Mouse (Mus musculus) brain, adult 2 months (tissue): ENCODE data around the gene Bcl2l12.

Source experiments
- DNase-seq: peaks from one replicate; pipeline ENCODE4 v3.0.0; 2011; ENCODE audit warnings: low read depth, low spot score

Gene Bcl2l12

GRCm38 (mm10) chr7:45017242-45018061 is 18.9 kb upstream of the Bcl2l12 start, which contains the start of gene Rras:
Rras (plus strand) TSS chr7:45017961.
- DNase-seq = peak; percentile 98

DNA sequence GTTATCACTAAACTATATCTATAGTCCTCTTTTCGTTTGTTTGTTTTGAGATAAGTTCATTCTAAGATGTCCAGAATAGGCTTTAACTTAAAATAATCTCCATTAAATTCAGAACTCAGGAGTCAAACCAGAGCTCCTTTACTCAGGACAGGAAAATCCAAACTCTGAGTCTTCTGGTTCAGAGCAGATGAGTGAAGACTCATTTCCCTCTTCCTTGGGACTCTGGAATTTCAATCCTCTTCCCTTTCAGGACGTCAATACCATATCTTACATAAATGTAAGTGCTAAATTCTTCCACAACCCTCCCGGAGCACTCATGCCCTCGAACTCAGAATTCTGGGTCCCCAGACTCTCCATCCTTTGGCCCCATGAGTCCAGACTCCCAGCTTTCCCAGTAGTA is 18.2 kb upstream of the Bcl2l12 start:
- DNase-seq = no peak

GRCm38 (mm10) chr7:45015957-45016612 is 17.6 kb upstream of the Bcl2l12 start, which contains the start of gene Scaf1:
Scaf1 (minus strand) TSS chr7:45016363.
- peak; percentile 100 for DNase-seq

GRCm38 (mm10) chr7:45015344-45015956 is 16.9 kb upstream of the Bcl2l12 start:
- no peak for DNase-seq

DNA sequence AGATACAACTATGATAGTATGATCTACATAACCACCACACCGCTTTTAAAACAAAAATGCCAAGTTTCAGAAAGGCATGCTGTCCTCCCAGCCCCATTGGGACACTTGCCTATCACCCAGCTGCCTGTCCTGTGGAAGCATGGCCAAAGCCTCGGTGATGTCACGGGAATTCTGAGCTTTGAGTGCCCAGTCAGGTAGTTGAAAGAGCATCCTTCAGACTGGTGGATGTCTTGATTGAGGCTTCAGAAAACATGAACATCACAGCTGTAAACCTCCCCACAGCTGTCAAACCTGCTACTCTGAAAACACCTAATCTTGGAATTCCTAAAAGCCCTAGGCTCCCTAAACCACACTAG is 15.6 kb upstream of the Bcl2l12 start:
- DNase-seq = no peak

DNA sequence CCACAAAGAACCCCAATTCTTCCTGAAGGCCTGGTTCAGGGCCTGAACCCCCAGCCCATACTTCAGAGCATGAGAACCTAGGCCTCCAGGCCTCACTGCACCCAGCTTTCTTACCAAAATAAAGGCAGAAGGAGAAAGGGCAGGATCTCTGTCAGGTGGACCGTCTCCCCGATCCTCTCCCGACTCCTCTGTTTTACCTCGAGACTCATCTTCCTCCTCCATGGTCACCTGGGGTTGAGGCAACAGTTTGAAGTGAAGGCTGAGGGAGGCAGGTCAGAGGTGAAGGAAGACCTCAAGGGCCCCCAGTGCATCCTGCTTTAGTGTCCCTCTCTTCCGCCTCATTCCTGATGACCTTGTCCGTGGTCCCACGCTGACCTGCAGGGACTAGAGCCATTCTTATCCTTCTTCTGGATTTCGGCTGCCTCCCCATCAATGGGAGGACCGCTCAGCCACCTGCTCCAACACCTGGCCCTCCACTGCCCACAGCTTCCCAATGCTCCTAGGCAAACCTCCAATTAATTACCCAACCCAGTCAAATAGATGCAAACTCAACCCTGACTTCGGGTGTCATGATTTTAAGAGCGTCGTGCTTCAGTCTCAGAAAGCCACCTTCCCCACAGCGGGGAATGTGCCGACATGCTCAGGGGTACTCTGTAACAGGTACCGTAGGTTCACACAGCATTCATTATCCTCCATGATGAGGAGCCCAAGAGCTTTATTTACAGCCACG is 15.0 kb upstream of the Bcl2l12 start:
- DNase-seq = no peak

- no peak for DNase-seq
Observed at GRCm38 (mm10) chr7:45012824-45013223, 14.3 kb upstream of the Bcl2l12 start.

- DNase-seq = no peak
Observed at GRCm38 (mm10) chr7:45012011-45012410, 13.5 kb upstream of the Bcl2l12 start.

- DNase-seq = no peak
Observed at GRCm38 (mm10) chr7:45008411-45008810, 9.9 kb upstream of the Bcl2l12 start.

- DNase-seq = no peak
Observed at GRCm38 (mm10) chr7:45007846-45008245, 9.3 kb upstream of the Bcl2l12 start.

GRCm38 (mm10) chr7:45007141-45007540 is 8.6 kb upstream of the Bcl2l12 start:
- no peak for DNase-seq

DNA sequence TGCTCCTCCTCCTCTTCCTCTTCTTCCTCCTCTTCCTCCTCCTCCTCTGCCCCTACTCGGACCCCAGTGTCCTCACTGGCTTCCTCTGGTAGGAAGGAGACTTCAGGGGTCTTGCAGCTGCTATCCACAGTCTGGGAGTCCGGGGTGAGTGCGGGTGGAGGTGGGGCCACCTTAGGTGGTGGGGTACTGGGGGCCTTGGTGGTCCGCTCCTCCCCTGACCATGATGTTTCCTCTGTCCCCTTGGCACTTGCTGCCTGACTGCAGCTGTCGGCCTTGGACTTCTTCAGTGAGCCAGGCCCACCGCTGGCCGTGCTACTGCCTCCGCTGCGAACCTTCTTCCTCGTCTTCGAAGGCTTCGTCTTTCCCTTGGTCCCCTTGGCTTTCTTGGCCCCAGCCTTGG is 8.0 kb upstream of the Bcl2l12 start:
- DNase-seq = no peak

GRCm38 (mm10) chr7:45005321-45005992 is 6.9 kb upstream of the Bcl2l12 start:
- no peak for DNase-seq

DNA sequence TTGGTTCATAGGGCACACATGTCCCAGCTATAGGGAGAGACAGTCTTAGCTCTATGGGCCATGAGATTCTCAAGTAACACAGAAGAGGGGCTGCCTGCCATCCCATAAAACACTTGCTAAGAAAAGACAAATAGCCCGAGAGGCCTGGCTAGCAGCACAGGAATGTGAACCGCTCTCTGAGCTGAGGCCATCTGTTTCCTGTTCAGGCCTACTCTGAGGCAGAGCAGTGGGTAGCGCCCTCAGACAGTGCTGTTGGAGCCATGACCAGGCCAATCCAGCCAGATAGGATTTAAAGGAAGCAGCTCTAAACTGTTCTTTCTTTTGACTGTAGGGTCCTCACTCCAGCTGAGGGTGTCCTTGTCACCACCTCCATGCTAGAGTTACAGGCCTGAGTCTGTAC is 6.0 kb upstream of the Bcl2l12 start:
- no peak for DNase-seq

DNA sequence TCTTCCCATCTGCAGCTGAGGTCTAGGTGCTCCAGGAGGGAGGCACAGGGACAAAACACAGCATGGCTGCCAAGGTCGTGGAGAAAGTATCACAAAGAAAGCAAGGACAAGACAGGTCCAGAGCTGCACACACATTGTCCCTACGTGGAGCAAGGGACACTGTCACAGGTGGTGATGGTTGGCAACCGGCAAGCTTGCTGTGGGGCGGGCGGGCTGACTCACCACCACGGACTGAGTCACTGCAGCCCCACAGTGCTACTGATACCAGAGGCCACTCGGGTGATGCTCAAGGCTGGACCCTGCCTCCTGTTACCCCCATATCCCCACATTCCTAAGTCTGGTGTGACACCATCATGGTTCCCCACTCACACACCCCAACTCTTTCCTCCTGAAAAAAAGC is 3.9 kb upstream of the Bcl2l12 start:
- peak; percentile 71 for DNase-seq

DNA sequence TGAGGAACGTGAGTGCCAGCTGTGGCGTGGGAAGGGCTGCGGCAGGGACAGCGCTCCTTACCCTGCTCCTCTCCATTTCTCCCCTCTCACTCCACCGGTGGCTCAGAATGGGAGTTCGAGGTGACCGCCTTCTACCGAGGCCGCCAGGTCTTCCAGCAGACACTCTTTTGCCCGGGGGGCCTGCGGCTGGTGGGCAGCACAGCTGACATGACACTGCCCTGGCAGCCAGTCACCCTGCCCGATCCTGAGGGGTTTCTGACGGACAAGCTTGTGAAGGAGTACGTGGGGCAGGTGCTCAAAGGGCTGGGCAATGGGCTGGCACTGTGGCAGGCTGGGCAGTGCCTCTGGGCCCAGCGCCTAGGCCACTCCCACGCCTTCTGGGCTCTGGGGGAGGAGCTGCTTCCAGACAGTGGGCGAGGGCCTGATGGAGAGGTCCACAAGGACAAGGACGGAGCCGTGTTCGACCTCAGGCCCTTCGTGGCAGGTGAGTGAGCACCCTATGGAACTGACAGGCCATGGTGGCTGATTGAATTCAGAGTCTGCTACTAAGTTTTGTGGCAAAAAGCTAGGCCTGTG is 2.1 kb upstream of the Bcl2l12 start:
- no peak for DNase-seq

- DNase-seq = no peak
Observed at GRCm38 (mm10) chr7:44999753-45000152, 1.2 kb upstream of the Bcl2l12 start.

GRCm38 (mm10) chr7:44997940-44998428 is 528 bp downstream of the Bcl2l12 start:
- no peak for DNase-seq

GRCm38 (mm10) chr7:44997231-44997939 is 1.1 kb downstream of the Bcl2l12 start, which contains the start of gene Irf3:
Irf3 (plus strand) TSS chr7:44997648.
- DNase-seq = peak; percentile 99

GRCm38 (mm10) chr7:44996672-44997071 is 1.8 kb downstream of the Bcl2l12 start:
- DNase-seq = no peak
